Mouse (Mus musculus) spleen, adult 2 months (tissue): Measurements from ENCODE around the gene Gss. TPM values are rescaled to one million over a fixed set of nuclear protein-coding genes. Genes with fewer than 3 reads are reported as not detected.
A peak's percentile ranks its signal among the peaks of the same experiment; 100 is the strongest.

Experiments
- DNase-seq, 2 experiments: peaks; one replicate each; pipeline versions ENCODE4 v3.0.0 to v3.0.0-alpha.2; 2012 to 2021; ENCODE audit warnings: low spot score in 2 of 2, low read depth in 1 of 2
- H3K27ac ChIP-seq: fragments of 200-500 bp; 2 replicates; pipeline ENCODE4 v1.5.1; 2012; ENCODE audit warnings: low read length, inconsistent platforms; ENCODE audit not compliant: insufficient read depth
- H3K27me3 ChIP-seq: fragments of 200-500 bp; 2 replicates; pipeline ENCODE4 v1.6.1; 2012; ENCODE audit warnings: mild to moderate bottlenecking, moderate library complexity, low read length, inconsistent platforms; ENCODE audit not compliant: control insufficient read depth, insufficient read depth
- H3K36me3 ChIP-seq: fragments of 200-500 bp; 2 replicates; pipeline ENCODE4 v1.6.1; 2012; ENCODE audit warnings: mild to moderate bottlenecking, low read length, inconsistent platforms; ENCODE audit not compliant: control insufficient read depth, insufficient read depth
- H3K4me1 ChIP-seq: fragments of 200-500 bp; 2 replicates; pipeline ENCODE4 v1.6.1; 2011; ENCODE audit warnings: inconsistent platforms; ENCODE audit not compliant: control insufficient read depth, insufficient read depth, insufficient read length
- H3K4me3 ChIP-seq: fragments of 200-500 bp; 2 replicates; pipeline ENCODE4 v1.5.1; 2011; ENCODE audit warnings: mild to moderate bottlenecking, inconsistent platforms; ENCODE audit not compliant: insufficient read depth, insufficient read length; ENCODE audit errors: extremely low read depth
- CTCF ChIP-seq: fragments of 200-500 bp; IDR thresholded peaks from 2 replicates; pipeline ENCODE4 v1.5.1; 2011; ENCODE audit warnings: mild to moderate bottlenecking, inconsistent platforms; ENCODE audit not compliant: insufficient read depth, insufficient read length, insufficient replicate concordance; ENCODE audit errors: extremely low read depth
- POLR2A ChIP-seq: fragments of 200-500 bp; IDR thresholded peaks from 2 replicates; pipeline ENCODE4 v1.6.1; 2011; ENCODE audit warnings: low read depth, low read length, inconsistent platforms
- whole genome bisulfite sequencing: fragments of 180-500 bp; shearing (Covaris S2); methylation state at CpG from one replicate; pipeline ENCODE4 v1.1.7; 2018; 5-methylcytosine and 5-hydroxymethylcytosine counted together
- polyA plus RNA-seq: library from polyadenylated mRNA; depleted of rRNA; stranded (reverse); fragments of >200 nt; gene quantifications from 2 replicates; pipeline ENCODE4 v1.2.3, GENCODE M21; 2012

Gss gene
- polyA plus RNA-seq, 1 experiment: 9.9 TPM

- TF ChIP-seq POLR2A (no peak), CTCF (no peak)
- Histone ChIP-seq H3K27me3 (no peaks in the 10 kb centered on the region), H3K27ac (no peak overlapping the region), H3K4me3 (no peak overlapping the region), H3K36me3 (no peaks in the 10 kb centered on the region), H3K4me1 (no peaks in the 10 kb centered on the region)
- DNase-seq: no peak
- 65% methylated on average over 10 of the region's 10 CpGs for WGBS
Measured at GRCm38 (mm10) chr2:155604560-155605235, 12.1 kb upstream of the Gss start.

- WGBS: 88% methylated on average over 3 of the region's 3 CpGs
- DNase-seq: no peak
- H3K27me3 ChIP-seq: no peaks in the 10 kb centered on the region
- H3K4me3 ChIP-seq: no peak overlapping the region
- no peaks in the 10 kb centered on the region for H3K4me1 ChIP-seq
- H3K36me3 ChIP-seq: no peaks in the 10 kb centered on the region
- TF ChIP-seq POLR2A (no peak), CTCF (no peak)
- no peak overlapping the region for H3K27ac ChIP-seq
Measured at GRCm38 (mm10) chr2:155603707-155604106, 11.1 kb upstream of the Gss start.

- Histone ChIP-seq H3K4me1 (peaks cover 4% of the 10 kb centered on the region; the same call in 1 of the 2 replicates), H3K27ac (no peak overlapping the region), H3K36me3 (no peaks in the 10 kb centered on the region), H3K27me3 (no peaks in the 10 kb centered on the region), H3K4me3 (no peak overlapping the region)
- TF ChIP-seq POLR2A (no peak), CTCF (no peak)
- 84% methylated on average over 6 of the region's 6 CpGs for WGBS
- no peak for DNase-seq
Measured at GRCm38 (mm10) chr2:155595516-155595915, 2.9 kb upstream of the Gss start.

- DNase-seq: no peak
- Histone ChIP-seq H3K27ac (no peak overlapping the region), H3K4me3 (peak overlapping the region; percentile 66), H3K27me3 (no peaks in the 10 kb centered on the region), H3K4me1 (peaks cover 4% of the 10 kb centered on the region), H3K36me3 (no peaks in the 10 kb centered on the region)
- TF ChIP-seq CTCF (no peak), POLR2A (no peak; the same call in 1 of the 2 replicates)
- WGBS: 1% methylated on average over 9 of the region's 9 CpGs
Measured at GRCm38 (mm10) chr2:155592854-155593283, 259 bp upstream of the Gss start.

DNA sequence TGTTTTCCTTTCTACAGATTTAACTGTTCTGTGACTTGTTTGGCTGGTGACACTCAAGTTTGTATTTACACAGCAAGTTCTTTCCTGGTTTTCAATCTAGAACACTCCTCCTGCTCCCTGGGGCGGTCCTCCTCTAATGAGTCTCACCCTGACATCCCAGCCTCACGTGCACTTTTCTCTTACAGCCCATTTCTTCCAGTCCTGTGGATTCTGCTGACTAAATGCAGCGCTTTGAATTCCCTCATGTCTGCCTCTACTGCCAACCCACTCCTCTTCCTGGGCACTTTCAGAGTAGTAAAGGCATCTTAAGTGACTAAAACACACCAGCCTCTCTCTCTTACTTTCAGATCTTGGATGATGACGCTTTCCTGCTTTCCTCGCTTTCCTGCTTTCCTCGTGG lies 934 bp downstream of the Gss start:
- H3K4me3 ChIP-seq: peak overlapping the region; percentile 66

GRCm38 (mm10) chr2:155590876-155591275 lies 1.7 kb downstream of the Gss start:
- no peak for TF ChIP-seq CTCF
- no peak for TF ChIP-seq POLR2A
- Histone ChIP-seq H3K27me3 (no peaks in the 10 kb centered on the region), H3K27ac (no peak overlapping the region), H3K4me1 (peaks cover 4% of the 10 kb centered on the region), H3K4me3 (no peak overlapping the region), H3K36me3 (no peaks in the 10 kb centered on the region)
- no peak for DNase-seq
- WGBS: 98% methylated on average over 2 of the region's 2 CpGs

More for the DNA sequence above, 934 bp downstream of the Gss start:
- H3K36me3 ChIP-seq: no peaks in the 10 kb centered on the region
- TF ChIP-seq POLR2A (no peak), CTCF (no peak)
- no peak overlapping the region for H3K27ac ChIP-seq
- no peak for DNase-seq
- WGBS: 20% methylated on average over 6 of the region's 6 CpGs
- no peaks in the 10 kb centered on the region for H3K27me3 ChIP-seq
- peaks cover 4% of the 10 kb centered on the region for H3K4me1 ChIP-seq

DNA sequence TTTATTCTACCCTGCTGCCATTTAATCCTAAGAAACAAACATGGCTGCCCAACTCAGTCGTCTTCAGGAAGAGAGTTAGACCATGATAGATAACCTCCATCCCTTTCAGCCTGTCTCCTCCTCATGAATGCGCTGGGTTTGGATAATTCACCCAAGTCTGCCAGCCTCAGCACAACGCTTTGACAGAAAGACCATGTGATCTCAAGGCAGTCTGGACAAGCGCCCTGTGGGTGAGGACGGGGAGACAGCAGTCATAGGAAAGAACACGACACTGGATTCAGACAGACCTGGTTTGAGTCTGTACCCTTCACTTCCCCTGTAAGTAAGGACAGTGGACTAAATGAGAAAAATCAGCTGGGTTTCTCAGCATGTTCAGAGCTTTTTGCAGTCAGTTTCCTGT lies 3.1 kb downstream of the Gss start:
- H3K27me3 ChIP-seq: no peaks in the 10 kb centered on the region
- TF ChIP-seq POLR2A (no peak), CTCF (no peak)
- DNase-seq: no peak
- H3K36me3 ChIP-seq: no peaks in the 10 kb centered on the region
- peaks cover 4% of the 10 kb centered on the region for H3K4me1 ChIP-seq
- 86% methylated on average over 6 of the region's 6 CpGs for WGBS
- H3K27ac ChIP-seq: no peak overlapping the region
- no peak overlapping the region for H3K4me3 ChIP-seq
